Mouse (Mus musculus): ENCODE measurements around the gene Nr2f2.

- TF ChIP-seq POLR2A (IDR thresholded peaks at IDR 0.05; ENCODE audit: borderline replicate concordance, insufficient read depth, low read length) (no peak), CTCF (IDR thresholded peaks at IDR 0.05; ENCODE audit: borderline replicate concordance, insufficient read depth, low read depth, low read length) (no peak)
These were observed 36.4 kb downstream of the Nr2f2 start for GRCm38 (mm10) chr7:70330207-70330562.
